Mouse (Mus musculus) liver, adult 2 months (tissue): ENCODE measurements around the gene Ndufb8.

ENCODE experiments used
- CTCF ChIP-seq: fragments of 200-500 bp; IDR thresholded peaks from 2 replicates; pipeline ENCODE4 v1.5.1; 2011; ENCODE audit warnings: low read depth, low read length, control low read depth
- POLR2A ChIP-seq: fragments of 200-500 bp; IDR thresholded peaks from 2 replicates; pipeline ENCODE4 v1.6.1; 2011; ENCODE audit warnings: low read length, control low read depth; ENCODE audit not compliant: insufficient read depth; ENCODE audit errors: extremely low read depth

- TF ChIP-seq CTCF: no peak
- TF ChIP-seq POLR2A: no peak
These were observed 44.6 kb downstream of the Ndufb8 start for GRCm38 (mm10) chr19:44510534-44511175.
